Mouse (Mus musculus) hindbrain, embryonic 12.5 days (tissue): ENCODE results near the gene Vmn1r34. TPM values are rescaled to one million over a fixed set of nuclear protein-coding genes. Genes with fewer than 3 reads are reported as not detected.
"Not testable (repeated sequence)": the region's sequence is repeated elsewhere in the genome, so short reads cannot be mapped to it uniquely, and the experiment has no call there.

Source experiments
- ATAC-seq: fragments of 200-750 bp; cut with Nextera tagmentation; 2 replicates; pipeline ENCODE4 v1.8.0; 2017; ENCODE audit warnings: moderate TSS enrichment; ENCODE audit not compliant: low FRiP score
- H3K27ac ChIP-seq: fragments of 300-500 bp; sonication (generic); 2 replicates; pipeline ENCODE4 v1.5.1; 2016; ENCODE audit warnings: mild to moderate bottlenecking
- H3K27me3 ChIP-seq: fragments of 300-500 bp; sonication (generic); 2 replicates; pipeline ENCODE4 v1.6.1; 2016; ENCODE audit warnings: mild to moderate bottlenecking
- H3K36me3 ChIP-seq: fragments of 300-500 bp; sonication (generic); 2 replicates; pipeline ENCODE4 v1.6.1; 2016; ENCODE audit warnings: mild to moderate bottlenecking
- H3K4me1 ChIP-seq: fragments of 300-500 bp; sonication (generic); 2 replicates; pipeline ENCODE4 v1.6.1; 2016
- H3K4me2 ChIP-seq: fragments of 300-500 bp; sonication (generic); replicated peaks from 2 replicates; pipeline ENCODE4 v1.6.1; 2016; ENCODE audit warnings: mild to moderate bottlenecking
- H3K4me3 ChIP-seq: fragments of 300-500 bp; sonication (generic); 2 replicates; pipeline ENCODE4 v1.5.1; 2016; ENCODE audit warnings: mild to moderate bottlenecking
- H3K9ac ChIP-seq: fragments of 300-500 bp; sonication (generic); 2 replicates; pipeline ENCODE4 v1.6.1; 2016; ENCODE audit warnings: mild to moderate bottlenecking, moderate library complexity
- H3K9me3 ChIP-seq: fragments of 300-500 bp; sonication (generic); replicated peaks from 2 replicates; pipeline ENCODE4 v1.6.1; 2016; ENCODE audit warnings: mild to moderate bottlenecking
- WGBS: fragments of 180-500 bp; shearing (Covaris S2); methylation state at CpG from one replicate; pipeline ENCODE4 v1.1.7; 2016; 5-methylcytosine and 5-hydroxymethylcytosine counted together
- polyA plus RNA-seq: library from polyadenylated mRNA; unstranded; fragments of >200 nt; fragmentation: Nextera tagmentation; extraction: Ambion mirVana; gene quantifications from 2 replicates; pipeline ENCODE4 v1.2.1, GENCODE M21; 2016

The Vmn1r34 gene
- polyA plus RNA-seq = not detected in 2 replicates

DNA sequence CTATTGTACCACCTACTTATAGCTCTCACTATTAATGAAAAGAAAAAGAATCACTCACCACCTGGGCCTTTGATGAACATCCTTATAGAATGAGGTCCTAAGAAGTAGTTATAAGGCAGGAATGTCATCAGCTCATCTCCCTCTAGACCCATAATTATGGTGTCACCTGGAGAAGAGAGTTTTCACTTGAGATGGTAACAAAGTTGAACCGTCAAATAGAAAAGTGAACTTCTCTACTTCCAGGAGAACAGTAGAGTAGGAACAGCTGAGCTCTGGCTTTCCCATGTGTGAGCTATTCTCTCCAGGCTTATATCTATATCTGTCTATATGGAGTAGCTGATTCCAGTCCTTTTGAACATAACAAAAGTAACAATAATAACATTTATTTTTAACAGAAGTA is at the start of gene Vmn1r34:
Vmn1r34 (minus strand) TSS at position 101 of the 400 bp plus-strand sequence.
- H3K4me3 ChIP-seq = no peak within 1 kb of the TSS
- WGBS = 89% methylated on average over 1 of the region's 1 CpGs
- no peak within 1 kb of the TSS for H3K27ac ChIP-seq
- no peaks in the 10 kb centered on the region for H3K36me3 ChIP-seq
- no peak within 1 kb of the TSS for H3K9ac ChIP-seq
- H3K4me2 ChIP-seq = no peak within 1 kb of the TSS
- H3K9me3 ChIP-seq = no peaks in the 10 kb centered on the region
- no peaks in the 10 kb centered on the region for H3K27me3 ChIP-seq
- no peaks in the 10 kb centered on the region for H3K4me1 ChIP-seq
- no peak for ATAC-seq

- Histone ChIP-seq H3K9me3 (no peaks in the 10 kb centered on the region), H3K4me1 (no peaks in the 10 kb centered on the region), H3K27ac (no peak within 1 kb of the TSS), H3K4me2 (no peak within 1 kb of the TSS), H3K4me3 (no peak within 1 kb of the TSS), H3K27me3 (no peaks in the 10 kb centered on the region), H3K36me3 (no peaks in the 10 kb centered on the region), H3K9ac (no peak within 1 kb of the TSS)
- ATAC-seq = no peak
- WGBS = 89% methylated on average over 3 of the region's 3 CpGs
These were observed 42.1 kb upstream of the Vmn1r34 start, which contains the start of gene Vmn1r35 for GRCm38 (mm10) chr6:66685806-66686205. TSS of gene Vmn1r35 (minus strand) at chr6:66685906.

- not testable (repeated sequence) for H3K9me3 ChIP-seq, H3K4me1 ChIP-seq, H3K27ac ChIP-seq, H3K4me2 ChIP-seq, H3K27me3 ChIP-seq, ATAC-seq, H3K36me3 ChIP-seq, H3K4me3 ChIP-seq, H3K9ac ChIP-seq
These were observed 25.5 kb downstream of the Vmn1r34 start, which contains the start of gene Vmn1r33 for GRCm38 (mm10) chr6:66618182-66618581. TSS of gene Vmn1r33 (minus strand) at chr6:66618282.

DNA sequence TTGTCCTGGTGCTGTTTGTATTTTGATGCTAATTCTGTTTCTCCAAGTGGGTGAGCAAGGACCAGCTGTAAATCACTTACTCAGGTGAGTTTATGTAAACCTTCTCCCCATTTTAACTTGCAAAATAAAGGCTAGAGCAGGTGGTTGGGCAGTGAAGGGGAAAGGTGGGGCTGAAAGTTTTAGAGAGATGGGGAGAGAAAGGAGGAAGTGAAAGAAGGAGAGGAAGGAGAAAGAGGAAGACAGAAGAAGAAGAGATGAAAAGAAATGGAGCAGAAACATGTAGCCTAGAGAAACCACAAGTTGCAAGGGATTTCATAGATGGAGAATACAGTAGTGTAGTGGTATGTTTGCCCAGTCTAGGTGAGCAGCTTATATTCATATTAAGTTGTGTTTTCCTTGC is 47.9 kb downstream of the Vmn1r34 start:
- no peaks in the 10 kb centered on the region for H3K27me3 ChIP-seq
- no peak overlapping the region for H3K4me3 ChIP-seq
- no peak for ATAC-seq
- H3K27ac ChIP-seq = no peak overlapping the region
- H3K36me3 ChIP-seq = no peaks in the 10 kb centered on the region
- no peak overlapping the region for H3K9ac ChIP-seq
- H3K4me1 ChIP-seq = no peaks in the 10 kb centered on the region
- H3K9me3 ChIP-seq = 0 out of 2 replicates have a peak, but pooled peaks cover 1% of the 10 kb centered on the region
- H3K4me2 ChIP-seq = no peak overlapping the region

Other genes starting within 250 kb of the Vmn1r34 start
- 64.2 and 71.4 TPM in 2 replicates for gene Mad2l1, start 108.5 kb downstream of the Vmn1r34 start, polyA plus RNA-seq
- gene Vmn1r32, start 83.8 kb downstream of the Vmn1r34 start, polyA plus RNA-seq = not detected in 2 replicates
- not detected in 2 replicates for gene Vmn1r33, start 25.6 kb downstream of the Vmn1r34 start, polyA plus RNA-seq
- gene Vmn1r35, start 42.0 kb upstream of the Vmn1r34 start, polyA plus RNA-seq = not detected in 2 replicates
- not detected in 2 replicates for gene Vmn1r36, start 75.3 kb upstream of the Vmn1r34 start, polyA plus RNA-seq
- not detected in 2 replicates for gene Vmn1r37, start 85.5 kb upstream of the Vmn1r34 start, polyA plus RNA-seq
- gene Vmn1r38, start 138.7 kb upstream of the Vmn1r34 start, polyA plus RNA-seq = not detected in 2 replicates
- gene Vmn1r39, start 166.7 kb upstream of the Vmn1r34 start, polyA plus RNA-seq = not detected in 2 replicates